Mouse (Mus musculus): ENCODE data around the gene Clns1a. TPM values are rescaled to one million over a fixed set of nuclear protein-coding genes. Genes with fewer than 3 reads are reported as not detected.

Gene Clns1a
- polyA plus RNA-seq, 1 experiment from 2014 or later, result 116 TPM

- Histone ChIP-seq H3K4me1 (ENCODE audit: control insufficient read depth, insufficient read depth, low read length) (peaks cover 11% of the 10 kb centered on the region), H3K4me3 (ENCODE audit: low read length) (no peak overlapping the region), H3K9me3 (replicated peaks; ENCODE audit: control insufficient read depth, low read length) (no peaks in the 10 kb centered on the region), H3K27ac (ENCODE audit: low read length) (no peak overlapping the region), H3K27me3 (ENCODE audit: control insufficient read depth, insufficient read depth, low read length) (no peaks in the 10 kb centered on the region), H3K36me3 (ENCODE audit: control insufficient read depth, insufficient read depth) (peaks cover 11% of the 10 kb centered on the region; the same call in 1 of the 2 replicates), H3K4me2 (ENCODE audit: low read depth, low read length) (no peak overlapping the region), H3K9ac (ENCODE audit: low read length) (no peak overlapping the region)
- WGBS, result 93% methylated on average over 4 of the region's 4 CpGs
- no peak for ATAC-seq (replicated peaks; ENCODE audit: extremely low read depth, insufficient read depth, low FRiP score)
These were observed 3.7 kb downstream of the Clns1a start for GRCm38 (mm10) chr7:97700173-97700572.

DNA sequence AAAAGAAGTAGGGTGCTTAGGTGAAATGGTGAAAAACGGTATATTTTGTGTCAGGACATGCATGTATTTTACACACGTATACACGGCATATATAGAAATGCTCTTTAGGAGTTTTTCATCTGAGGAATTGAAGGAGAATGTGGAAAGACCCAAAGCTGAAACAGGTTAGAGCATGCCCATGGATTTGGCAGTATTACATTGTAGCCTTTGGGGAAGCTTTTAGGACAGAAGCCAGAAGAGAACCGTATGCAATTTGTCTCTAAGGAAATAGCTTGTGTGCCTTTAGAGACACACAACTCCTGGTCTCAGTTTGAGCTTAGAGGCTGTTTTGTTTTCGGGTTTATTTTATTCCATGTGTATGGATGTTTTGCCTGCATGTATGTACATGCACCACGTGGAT is 4.7 kb downstream of the Clns1a start:
- H3K4me1 ChIP-seq (ENCODE audit: control insufficient read depth, insufficient read depth, low read length), result peaks cover 7% of the 10 kb centered on the region
- H3K36me3 ChIP-seq (ENCODE audit: control insufficient read depth, insufficient read depth), result peaks cover 15% of the 10 kb centered on the region; the same call in 1 of the 2 replicates
- no peaks in the 10 kb centered on the region for H3K27me3 ChIP-seq (ENCODE audit: control insufficient read depth, insufficient read depth, low read length)
- no peak overlapping the region for H3K4me2 ChIP-seq (ENCODE audit: low read depth, low read length)
- H3K9ac ChIP-seq (ENCODE audit: low read length), result no peak overlapping the region
- H3K27ac ChIP-seq (ENCODE audit: low read length), result no peak overlapping the region; the same call in 1 of the 2 replicates
- H3K9me3 ChIP-seq (replicated peaks; ENCODE audit: control insufficient read depth, low read length), result no peaks in the 10 kb centered on the region
- ATAC-seq (replicated peaks; ENCODE audit: extremely low read depth, insufficient read depth, low FRiP score), result no peak
- H3K4me3 ChIP-seq (ENCODE audit: low read length), result no peak overlapping the region
- 82% methylated on average over 6 of the region's 6 CpGs for WGBS

GRCm38 (mm10) chr7:97707123-97707522 is 10.7 kb downstream of the Clns1a start:
- H3K9ac ChIP-seq (ENCODE audit: low read length), result no peak overlapping the region
- 75% methylated on average over 4 of the region's 4 CpGs for WGBS
- H3K27ac ChIP-seq (ENCODE audit: low read length), result no peak overlapping the region
- H3K27me3 ChIP-seq (ENCODE audit: control insufficient read depth, insufficient read depth, low read length), result no peaks in the 10 kb centered on the region
- no peak for ATAC-seq (replicated peaks; ENCODE audit: extremely low read depth, insufficient read depth, low FRiP score)
- H3K9me3 ChIP-seq (replicated peaks; ENCODE audit: control insufficient read depth, low read length), result no peaks in the 10 kb centered on the region
- 0 out of 2 replicates have a peak, but pooled peaks cover 3% of the 10 kb centered on the region for H3K36me3 ChIP-seq (ENCODE audit: control insufficient read depth, insufficient read depth)
- H3K4me2 ChIP-seq (ENCODE audit: low read depth, low read length), result no peak overlapping the region
- H3K4me3 ChIP-seq (ENCODE audit: low read length), result no peak overlapping the region
- H3K4me1 ChIP-seq (ENCODE audit: control insufficient read depth, insufficient read depth, low read length), result 0 out of 2 replicates have a peak, but pooled peaks cover 3% of the 10 kb centered on the region

DNA sequence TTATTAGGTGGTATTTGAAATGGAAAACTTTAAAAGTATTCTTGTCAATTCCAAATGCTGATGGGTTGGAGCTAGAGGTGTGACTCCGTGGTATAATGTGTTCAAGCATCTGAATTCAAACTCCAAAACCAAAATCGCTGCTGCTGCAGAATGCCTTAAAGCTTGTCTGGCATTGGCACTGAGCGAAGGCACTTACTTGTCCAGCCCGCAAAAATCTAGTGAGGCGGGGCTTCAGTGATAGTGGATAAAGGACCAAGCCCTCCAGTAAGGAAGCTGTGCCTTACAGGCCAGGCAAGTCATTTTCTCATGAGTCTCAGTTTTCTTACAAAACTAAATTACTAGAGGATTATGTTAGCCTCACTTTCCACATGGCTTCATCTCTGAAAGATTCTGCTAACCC is 11.4 kb downstream of the Clns1a start:
- Histone ChIP-seq H3K9ac (ENCODE audit: low read length) (no peak overlapping the region), H3K4me2 (ENCODE audit: low read depth, low read length) (no peak overlapping the region), H3K4me3 (ENCODE audit: low read length) (no peak overlapping the region), H3K4me1 (ENCODE audit: control insufficient read depth, insufficient read depth, low read length) (0 out of 2 replicates have a peak, but pooled peaks cover 3% of the 10 kb centered on the region), H3K9me3 (replicated peaks; ENCODE audit: control insufficient read depth, low read length) (no peaks in the 10 kb centered on the region), H3K27ac (ENCODE audit: low read length) (no peak overlapping the region), H3K36me3 (ENCODE audit: control insufficient read depth, insufficient read depth) (peaks cover 8% of the 10 kb centered on the region), H3K27me3 (ENCODE audit: control insufficient read depth, insufficient read depth, low read length) (no peaks in the 10 kb centered on the region)
- 70% methylated on average over 5 of the region's 5 CpGs for WGBS
- ATAC-seq (replicated peaks; ENCODE audit: extremely low read depth, insufficient read depth, low FRiP score), result no peak

- Histone ChIP-seq H3K4me3 (ENCODE audit: low read length) (no peak overlapping the region), H3K4me1 (ENCODE audit: control insufficient read depth, insufficient read depth, low read length) (0 out of 2 replicates have a peak, but pooled peaks cover 3% of the 10 kb centered on the region), H3K9me3 (replicated peaks; ENCODE audit: control insufficient read depth, low read length) (no peaks in the 10 kb centered on the region), H3K9ac (ENCODE audit: low read length) (no peak overlapping the region), H3K4me2 (ENCODE audit: low read depth, low read length) (no peak overlapping the region), H3K27ac (ENCODE audit: low read length) (no peak overlapping the region), H3K36me3 (ENCODE audit: control insufficient read depth, insufficient read depth) (peaks cover 14% of the 10 kb centered on the region), H3K27me3 (ENCODE audit: control insufficient read depth, insufficient read depth, low read length) (no peaks in the 10 kb centered on the region)
- ATAC-seq (replicated peaks; ENCODE audit: extremely low read depth, insufficient read depth, low FRiP score), result no peak
- 89% methylated on average over 3 of the region's 3 CpGs for WGBS
These were observed 12.8 kb downstream of the Clns1a start for GRCm38 (mm10) chr7:97709204-97709603.

DNA sequence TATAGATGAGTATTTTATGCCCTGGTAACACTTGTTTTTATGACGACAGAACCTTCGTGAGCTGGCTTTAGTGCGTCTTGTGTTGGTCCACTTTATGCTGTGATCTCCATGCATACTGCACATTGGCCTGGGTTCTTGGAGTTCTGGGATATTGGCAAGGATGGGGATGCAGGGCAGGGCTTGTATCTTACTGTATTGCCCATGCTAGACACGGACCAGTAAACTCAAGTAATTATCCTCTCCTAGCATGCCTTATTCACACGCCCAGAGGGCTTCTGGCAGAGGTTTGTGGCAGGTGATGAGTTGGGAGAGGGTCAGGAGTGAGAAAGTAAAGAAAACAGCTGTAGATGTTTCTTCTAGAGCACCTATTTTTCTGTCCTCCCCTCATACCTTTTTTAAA is 18.2 kb downstream of the Clns1a start:
- Histone ChIP-seq H3K27me3 (ENCODE audit: control insufficient read depth, insufficient read depth, low read length) (no peaks in the 10 kb centered on the region), H3K4me1 (ENCODE audit: control insufficient read depth, insufficient read depth, low read length) (no peaks in the 10 kb centered on the region), H3K4me2 (ENCODE audit: low read depth, low read length) (no peak overlapping the region), H3K9me3 (replicated peaks; ENCODE audit: control insufficient read depth, low read length) (peaks cover 7% of the 10 kb centered on the region), H3K4me3 (ENCODE audit: low read length) (no peak overlapping the region), H3K27ac (ENCODE audit: low read length) (no peak overlapping the region), H3K9ac (ENCODE audit: low read length) (no peak overlapping the region), H3K36me3 (ENCODE audit: control insufficient read depth, insufficient read depth) (peaks cover 42% of the 10 kb centered on the region)
- 95% methylated on average over 5 of the region's 5 CpGs for WGBS
- ATAC-seq (replicated peaks; ENCODE audit: extremely low read depth, insufficient read depth, low FRiP score), result no peak

GRCm38 (mm10) chr7:97717326-97717725 is 20.9 kb downstream of the Clns1a start:
- 77% methylated on average over 1 of the region's 1 CpGs for WGBS

GRCm38 (mm10) chr7:97719078-97719477 is 22.6 kb downstream of the Clns1a start:
- H3K4me2 ChIP-seq (ENCODE audit: low read depth, low read length), result no peak overlapping the region
- H3K9ac ChIP-seq (ENCODE audit: low read length), result no peak overlapping the region
- no peak overlapping the region for H3K27ac ChIP-seq (ENCODE audit: low read length)
- H3K4me1 ChIP-seq (ENCODE audit: control insufficient read depth, insufficient read depth, low read length), result no peaks in the 10 kb centered on the region
- H3K36me3 ChIP-seq (ENCODE audit: control insufficient read depth, insufficient read depth), result peaks cover 42% of the 10 kb centered on the region
- no peaks in the 10 kb centered on the region for H3K27me3 ChIP-seq (ENCODE audit: control insufficient read depth, insufficient read depth, low read length)
- WGBS, result 87% methylated on average over 5 of the region's 5 CpGs
- no peak for ATAC-seq (replicated peaks; ENCODE audit: extremely low read depth, insufficient read depth, low FRiP score)
- H3K9me3 ChIP-seq (replicated peaks; ENCODE audit: control insufficient read depth, low read length), result peaks cover 7% of the 10 kb centered on the region
- H3K4me3 ChIP-seq (ENCODE audit: low read length), result no peak overlapping the region

More at GRCm38 (mm10) chr7:97717326-97717725, 20.9 kb downstream of the Clns1a start:
- Histone ChIP-seq H3K27me3 (ENCODE audit: control insufficient read depth, insufficient read depth, low read length) (no peaks in the 10 kb centered on the region), H3K4me2 (ENCODE audit: low read depth, low read length) (no peak overlapping the region), H3K9me3 (replicated peaks; ENCODE audit: control insufficient read depth, low read length) (peaks cover 7% of the 10 kb centered on the region), H3K27ac (ENCODE audit: low read length) (no peak overlapping the region), H3K4me1 (ENCODE audit: control insufficient read depth, insufficient read depth, low read length) (no peaks in the 10 kb centered on the region), H3K36me3 (ENCODE audit: control insufficient read depth, insufficient read depth) (peaks cover 47% of the 10 kb centered on the region), H3K4me3 (ENCODE audit: low read length) (no peak overlapping the region), H3K9ac (ENCODE audit: low read length) (no peak overlapping the region)
- no peak for ATAC-seq (replicated peaks; ENCODE audit: extremely low read depth, insufficient read depth, low FRiP score)

GRCm38 (mm10) chr7:97720109-97720508 is 23.7 kb downstream of the Clns1a start:
- H3K4me3 ChIP-seq (ENCODE audit: low read length), result no peak overlapping the region
- no peaks in the 10 kb centered on the region for H3K27me3 ChIP-seq (ENCODE audit: control insufficient read depth, insufficient read depth, low read length)
- H3K4me2 ChIP-seq (ENCODE audit: low read depth, low read length), result no peak overlapping the region
- peaks cover under 1% of the 10 kb centered on the region; the same call in 1 of the 2 replicates for H3K9me3 ChIP-seq (replicated peaks; ENCODE audit: control insufficient read depth, low read length)
- H3K27ac ChIP-seq (ENCODE audit: low read length), result no peak overlapping the region
- WGBS, result 82% methylated on average over 5 of the region's 5 CpGs
- no peak for ATAC-seq (replicated peaks; ENCODE audit: extremely low read depth, insufficient read depth, low FRiP score)
- H3K36me3 ChIP-seq (ENCODE audit: control insufficient read depth, insufficient read depth), result peaks cover 32% of the 10 kb centered on the region
- no peak overlapping the region for H3K9ac ChIP-seq (ENCODE audit: low read length)
- no peaks in the 10 kb centered on the region for H3K4me1 ChIP-seq (ENCODE audit: control insufficient read depth, insufficient read depth, low read length)
